Mouse (Mus musculus): ENCODE results near the gene A630023A22Rik. TPM values are rescaled to one million over a fixed set of nuclear protein-coding genes. Genes with fewer than 3 reads are reported as not detected.

Gene A630023A22Rik
- not detected in 2 replicates for polyA plus RNA-seq (2012; rRNA removed)

DNA sequence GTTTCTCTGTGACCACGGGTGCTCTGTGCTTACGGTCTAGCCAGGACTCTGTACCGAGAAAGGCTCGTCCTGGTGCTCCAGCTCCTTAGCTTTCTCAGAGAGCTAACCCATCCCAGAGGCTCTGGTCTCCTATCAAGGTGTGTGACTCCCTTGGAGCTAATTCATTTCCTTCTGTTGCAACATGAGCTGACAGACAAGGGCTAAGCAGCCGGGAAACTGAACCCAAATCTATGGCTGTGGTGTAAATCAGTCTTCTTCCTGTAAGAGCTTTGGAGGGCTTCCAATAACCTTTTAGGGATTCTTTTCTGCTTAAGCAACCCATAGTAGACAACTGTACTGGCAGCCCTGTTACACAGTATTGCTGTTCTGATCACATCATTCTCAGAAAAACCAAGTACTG is at the start of gene A630023A22Rik:
Gene A630023A22Rik (minus strand): TSS at position 154 of the 400 bp plus-strand sequence.

DNA sequence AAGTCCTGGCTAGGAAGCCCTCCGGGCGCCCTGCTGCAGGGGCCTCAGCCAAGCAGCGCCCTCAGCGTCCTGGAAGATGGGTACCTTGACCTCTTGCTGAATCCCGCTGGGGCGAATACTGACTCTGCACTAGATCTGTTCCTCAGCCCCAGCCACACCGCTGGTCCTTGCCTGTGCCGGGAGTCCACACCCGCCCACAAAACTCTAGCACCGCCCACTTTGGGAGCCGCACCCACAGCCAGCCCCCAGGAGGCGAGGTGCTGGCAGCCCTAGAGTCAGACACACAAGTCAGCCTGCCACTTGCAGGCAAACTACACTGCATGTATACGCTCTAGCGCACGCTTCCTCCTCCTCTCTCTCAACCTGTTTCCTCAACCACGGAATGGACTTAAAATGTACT is 49.8 kb upstream of the A630023A22Rik start, which contains the start of gene Npy4r:
Gene Npy4r (minus strand): TSS at position 148 of the 400 bp plus-strand sequence.

DNA sequence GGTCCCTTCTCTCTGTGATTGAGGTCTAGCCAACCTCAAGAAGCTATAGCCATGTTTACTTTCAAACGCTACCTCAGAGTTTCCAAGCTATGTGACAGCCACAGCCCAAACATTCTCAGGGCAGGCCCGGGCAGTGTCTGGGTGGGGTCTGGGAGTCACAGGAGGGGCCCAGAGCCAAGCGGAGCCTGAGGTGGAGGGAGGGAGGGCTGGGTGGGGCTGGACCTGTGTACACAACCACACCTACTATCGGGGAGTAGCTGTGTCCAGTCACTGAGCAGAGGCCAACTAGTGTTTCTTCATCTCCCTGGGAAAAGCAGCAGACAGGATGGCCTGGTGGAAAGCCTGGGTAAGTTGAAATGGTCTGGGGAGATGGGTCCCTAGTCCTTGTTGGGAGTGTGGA is 16.8 kb downstream of the A630023A22Rik start, which contains the start of gene Anxa8:
Gene Anxa8 (plus strand): TSS at position 251 of the 400 bp plus-strand sequence.

DNA sequence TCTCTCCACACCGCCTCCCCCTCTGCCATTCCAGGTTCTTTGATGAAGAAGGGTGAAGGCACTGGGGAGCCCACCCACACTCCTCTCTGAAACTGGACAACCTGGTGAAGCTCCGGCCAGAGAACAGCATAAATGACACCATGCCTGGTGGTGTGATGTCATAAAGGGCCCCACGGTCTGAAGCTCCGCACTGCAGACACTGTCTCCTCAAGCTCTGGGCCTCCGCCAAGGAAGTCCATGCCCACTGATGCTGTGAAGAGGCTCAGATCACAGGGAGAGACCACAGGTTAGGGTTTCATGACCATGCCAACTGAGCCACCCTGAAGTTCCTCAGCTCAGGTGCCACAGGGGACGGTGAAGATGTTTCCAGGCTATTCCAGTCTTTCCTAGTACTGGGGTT is 50.0 kb downstream of the A630023A22Rik start, which contains the start of gene Antxrl:
Gene Antxrl (plus strand): TSS at position 192 of the 400 bp plus-strand sequence.

DNA sequence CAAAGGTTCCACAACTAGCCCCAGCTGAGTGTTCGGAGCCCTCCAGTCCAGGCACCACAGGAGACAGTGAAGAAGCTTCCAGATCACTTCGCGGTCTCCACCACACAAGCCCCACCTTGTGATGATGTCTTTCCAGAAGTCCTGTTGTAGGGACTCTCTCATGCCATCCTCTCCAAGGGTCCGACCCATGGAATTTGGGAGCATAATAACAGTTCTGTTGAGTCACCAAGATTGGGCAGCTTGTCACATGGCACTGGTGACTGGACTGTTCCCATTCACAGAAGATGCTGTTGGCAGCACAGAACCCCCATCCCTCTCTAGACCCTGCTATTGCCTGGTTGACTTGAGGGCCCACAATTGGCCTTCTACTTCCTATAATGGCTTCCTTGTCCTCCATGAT is 86.2 kb downstream of the A630023A22Rik start, which contains the start of gene Gm5460:
Gene Gm5460 (plus strand): TSS at position 378 of the 400 bp plus-strand sequence.

DNA sequence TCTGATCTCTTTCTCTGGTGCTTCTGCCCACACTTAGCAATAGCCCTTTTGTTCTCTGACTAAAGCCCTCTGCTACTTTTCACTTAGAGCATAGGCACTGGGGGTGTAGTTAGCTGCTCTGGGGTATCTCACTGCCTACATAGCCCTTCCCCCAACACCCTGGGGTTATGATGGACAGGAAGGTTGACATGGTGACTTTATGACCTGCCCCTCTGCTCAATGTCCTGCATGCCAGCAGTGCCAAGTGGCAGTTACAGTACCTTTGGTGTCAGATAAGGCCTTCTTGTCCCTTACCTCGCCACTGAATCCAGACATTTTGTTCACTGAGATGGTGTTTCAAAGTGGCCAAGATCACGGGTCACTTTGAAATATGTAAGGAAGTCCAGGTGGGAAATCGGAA is 87.5 kb downstream of the A630023A22Rik start, which contains the start of gene Gm30083:
Gene Gm30083 (minus strand): TSS at position 120 of the 400 bp plus-strand sequence.

Other genes starting within 250 kb of the A630023A22Rik start
- 5.9 and 9.5 TPM in 2 replicates for gene Gdf10, start 179.2 kb downstream of the A630023A22Rik start, polyA plus RNA-seq (2012; rRNA removed)
- gene Gdf2, start 161.7 kb downstream of the A630023A22Rik start, polyA plus RNA-seq (2012; rRNA removed) = 0.04 TPM in 1 of 2 replicates, not detected in the other
- gene Rbp3, start 148.8 kb downstream of the A630023A22Rik start, polyA plus RNA-seq (2012; rRNA removed) = 0.13 TPM in 1 of 2 replicates, not detected in the other
- gene Zfp488, start 124.0 kb downstream of the A630023A22Rik start, polyA plus RNA-seq (2012; rRNA removed) = 1.3 TPM in 2 replicates
- not detected in 2 replicates for gene Gm30083, start 87.6 kb downstream of the A630023A22Rik start, polyA plus RNA-seq (2012; rRNA removed)
- not detected in 2 replicates for gene Gm5460, start 86.0 kb downstream of the A630023A22Rik start, polyA plus RNA-seq (2012; rRNA removed)
- not detected in 2 replicates for gene Antxrl, start 50.0 kb downstream of the A630023A22Rik start, polyA plus RNA-seq (2012; rRNA removed)
- 0.49 and 2.5 TPM in 2 replicates for gene Anxa8, start 16.8 kb downstream of the A630023A22Rik start, polyA plus RNA-seq (2012; rRNA removed)
- 0.16 and 0.18 TPM in 2 replicates for gene Npy4r, start 49.7 kb upstream of the A630023A22Rik start, polyA plus RNA-seq (2012; rRNA removed)
- gene Gprin2, start 98.9 kb upstream of the A630023A22Rik start, polyA plus RNA-seq (2012; rRNA removed) = 10.1 and 10.9 TPM in 2 replicates
- gene Syt15, start 116.8 kb upstream of the A630023A22Rik start, polyA plus RNA-seq (2012; rRNA removed) = 1.1 and 1.2 TPM in 2 replicates
- gene Shld2, start 207.7 kb upstream of the A630023A22Rik start, polyA plus RNA-seq (2012; rRNA removed) = 3.8 and 3.9 TPM in 2 replicates
- gene Glud1, start 208.0 kb upstream of the A630023A22Rik start, polyA plus RNA-seq (2012; rRNA removed) = 115 and 123 TPM in 2 replicates